Mouse (Mus musculus): Measurements from ENCODE around the gene Gm47189.
"Not testable (repeated sequence)": the region's sequence is repeated elsewhere in the genome, so short reads cannot be mapped to it uniquely, and the experiment has no call there.

Gm47189 gene

DNA sequence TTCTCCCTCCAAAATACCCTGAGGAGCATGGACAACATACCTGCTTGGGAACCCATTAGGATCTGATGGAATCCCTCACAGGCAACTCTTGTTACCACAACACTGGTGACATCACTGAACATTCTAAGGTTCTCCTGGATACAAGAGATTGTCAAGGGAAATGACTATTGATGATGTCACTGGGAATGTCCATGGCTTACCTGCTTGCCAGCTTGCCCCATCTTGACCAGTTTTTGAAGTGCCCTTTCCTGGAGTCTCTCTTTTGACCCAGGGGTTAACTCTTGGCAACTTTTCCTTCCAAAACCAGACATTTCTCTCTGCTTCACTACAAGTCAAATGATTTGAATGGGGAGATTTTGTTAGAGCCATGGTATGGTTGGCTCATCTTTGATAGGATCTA, at the start of gene Gm47189:
Gm47189 (minus strand) TSS at position 101 of the 400 bp plus-strand sequence.
- DNase-seq (ENCODE audit: low spot score in 2 of 2), result not testable (repeated sequence)

DNA sequence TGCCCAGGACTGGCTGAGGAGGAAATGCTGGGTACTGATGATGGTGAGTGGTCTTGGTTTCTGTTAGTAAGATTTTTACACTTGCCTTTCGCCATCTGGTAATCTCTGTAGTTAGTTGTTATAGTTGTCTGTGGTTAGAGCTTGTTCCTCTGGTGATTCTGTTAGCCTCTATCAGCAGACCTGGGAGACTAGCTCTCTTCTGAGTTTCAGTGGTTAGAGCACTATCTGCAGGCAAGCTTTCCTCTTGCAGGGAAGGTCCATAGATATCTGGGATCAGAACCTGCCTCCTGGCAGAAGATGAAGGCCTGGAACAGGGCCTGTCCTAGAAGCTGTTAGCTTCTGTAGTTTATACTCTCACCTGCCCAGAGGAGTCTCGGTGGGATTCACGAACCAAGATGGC, 16.3 kb downstream of the Gm47189 start:
- DNase-seq (ENCODE audit: low spot score in 2 of 2), result peak; percentile 2

DNA sequence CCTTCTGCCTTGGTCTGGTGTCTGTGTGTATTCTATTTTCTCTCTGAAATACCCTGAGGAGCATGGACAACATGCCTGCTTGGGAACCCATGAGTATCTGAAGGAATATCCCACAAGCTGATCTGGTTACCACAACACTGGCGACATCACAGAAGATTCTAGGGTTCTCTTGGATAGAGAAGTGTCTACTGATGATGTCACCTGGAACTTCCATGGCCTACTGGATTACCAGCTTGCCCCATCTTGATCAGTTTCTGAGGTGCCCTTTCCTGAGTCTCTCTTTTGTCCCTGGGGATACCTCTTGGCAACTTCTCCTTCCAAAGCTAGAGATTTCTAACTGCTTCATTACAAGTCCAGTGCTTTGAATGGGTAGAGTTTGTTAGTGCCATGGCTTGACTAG, 21.7 kb downstream of the Gm47189 start, which contains the start of gene Gm7929:
Gm7929 (minus strand) TSS at position 101 of the 400 bp plus-strand sequence.
- not testable (repeated sequence) for DNase-seq (ENCODE audit: low spot score in 2 of 2)

DNA sequence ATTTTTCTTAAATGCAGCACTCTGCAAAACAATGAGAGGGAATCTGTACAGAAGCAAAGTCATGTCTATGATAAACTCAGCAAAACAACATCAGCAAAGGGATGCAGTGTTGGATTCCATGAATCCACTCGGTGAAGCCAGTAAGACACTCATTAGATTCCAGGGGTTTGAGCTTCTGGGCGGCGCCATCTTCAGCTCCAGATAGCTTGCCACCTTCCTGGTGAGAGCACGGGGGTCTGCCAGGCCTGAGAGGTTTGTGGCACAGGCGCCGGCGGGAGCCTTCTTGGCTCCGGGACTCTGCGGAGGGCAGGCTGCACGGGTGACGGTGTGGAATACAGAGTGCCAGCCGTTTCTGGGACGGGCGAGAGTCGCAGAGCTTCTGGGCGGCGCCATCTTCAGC, 48.8 kb downstream of the Gm47189 start:
- not testable (repeated sequence) for DNase-seq (ENCODE audit: low spot score in 2 of 2)

DNA sequence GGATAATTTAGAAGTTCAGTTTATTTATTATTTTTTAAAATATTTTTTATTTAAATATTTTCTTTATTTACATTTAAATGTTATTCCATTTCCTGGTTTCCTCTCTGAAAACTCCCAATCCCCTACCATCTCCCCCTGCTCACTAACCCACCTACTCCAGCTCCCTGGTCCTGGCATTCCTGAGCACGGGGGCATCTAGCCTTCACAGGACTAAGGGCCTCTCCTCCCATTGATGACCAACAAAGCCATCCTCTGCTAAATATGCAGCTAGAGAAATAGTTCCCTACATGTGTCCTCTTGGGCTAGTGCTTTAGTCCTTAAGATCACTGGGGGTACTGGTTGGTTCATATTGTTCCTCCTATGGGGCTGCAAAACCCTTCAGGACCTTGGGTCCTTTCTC, 55.1 kb downstream of the Gm47189 start:
- not testable (repeated sequence) for DNase-seq (ENCODE audit: low spot score in 2 of 2)

All from frontal cortex, postnatal 14 days (tissue).